Mouse (Mus musculus) gastrocnemius, adult 2 months (tissue): ENCODE data around the gene Rnf168. TPM values are rescaled to one million over a fixed set of nuclear protein-coding genes. Genes with fewer than 3 reads are reported as not detected.

Experiments
- DNase-seq: peaks from one replicate; pipeline ENCODE4 v3.0.0; 2022
- H3K27ac ChIP-seq: fragments of 200-600 bp; 2 replicates; pipeline ENCODE4 v1.8.1; 2022; ENCODE audit warnings: mild to moderate bottlenecking
- H3K4me3 ChIP-seq: fragments of 200-600 bp; 2 replicates; pipeline ENCODE4 v1.8.1; 2022; ENCODE audit warnings: mild to moderate bottlenecking, moderate library complexity
- CTCF ChIP-seq: fragments of 200-600 bp; IDR thresholded peaks from 2 replicates; pipeline ENCODE4 v1.8.1; 2022; ENCODE audit warnings: antibody characterized with exemption, mild to moderate bottlenecking, moderate library complexity
- intact Hi-C: fragments of 180-260 bp; cut with DNase I; formaldehyde crosslinking; loops from one replicate; pipeline ENCODE4 v1.15.1; 2025
- microRNA-seq: library from miRNA; unstranded; fragments of <30 nt; microRNA quantifications from one replicate; pipeline ENCODE4 v1.2.0, GENCODE M21; 2021
- total RNA-seq, 2 experiments: library from RNA; stranded (reverse); gene quantifications; 2 replicates each; pipeline ENCODE4 v1.2.3; 2021

Gene Rnf168
- total RNA-seq, 2 experiments from 2014 or later: 8.6 to 10.5 TPM

DNA sequence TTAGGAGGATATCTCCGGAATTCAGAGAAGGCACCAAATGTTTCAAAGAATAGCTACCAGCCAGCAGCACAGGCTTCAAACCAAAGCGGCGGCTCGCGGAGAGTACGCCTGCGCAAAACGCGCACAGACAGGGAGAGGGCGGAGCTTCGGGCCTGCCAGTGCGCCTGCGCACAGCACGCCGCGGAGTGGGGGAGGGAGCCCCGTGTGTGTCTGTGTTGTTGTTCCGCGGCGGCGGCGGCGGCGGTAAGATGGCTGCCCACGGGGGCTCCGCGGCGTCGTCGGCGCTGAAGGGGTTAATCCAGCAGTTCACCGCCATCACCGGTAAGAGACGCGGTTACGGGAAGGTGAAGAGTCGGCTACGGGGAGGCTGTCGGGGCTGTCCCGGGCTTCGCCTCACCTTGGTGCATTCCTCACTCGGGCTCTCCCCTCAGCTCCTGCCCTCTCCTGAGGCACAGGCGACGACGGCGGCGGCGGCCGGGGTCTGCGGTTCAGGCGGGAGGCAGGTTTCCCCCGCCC lies 54.8 kb downstream of the Rnf168 start, which contains the start of gene Ubxn7:
Gene Ubxn7, plus strand, starts transcription at position 218 of the 516 bp plus-strand sequence.
- intact Hi-C loops: loop anchor here (1.0 to 5.0 kb wide), 3 partner anchors 57 to 100 kb away; partner anchors contain the start of genes Pcyt1a and Smco1
- Histone ChIP-seq H3K27ac (peak within 1 kb of the TSS; percentile 97), H3K4me3 (peak within 1 kb of the TSS; percentile 98)
- DNase-seq: peak; percentile 98
- no peak for TF ChIP-seq CTCF

DNA sequence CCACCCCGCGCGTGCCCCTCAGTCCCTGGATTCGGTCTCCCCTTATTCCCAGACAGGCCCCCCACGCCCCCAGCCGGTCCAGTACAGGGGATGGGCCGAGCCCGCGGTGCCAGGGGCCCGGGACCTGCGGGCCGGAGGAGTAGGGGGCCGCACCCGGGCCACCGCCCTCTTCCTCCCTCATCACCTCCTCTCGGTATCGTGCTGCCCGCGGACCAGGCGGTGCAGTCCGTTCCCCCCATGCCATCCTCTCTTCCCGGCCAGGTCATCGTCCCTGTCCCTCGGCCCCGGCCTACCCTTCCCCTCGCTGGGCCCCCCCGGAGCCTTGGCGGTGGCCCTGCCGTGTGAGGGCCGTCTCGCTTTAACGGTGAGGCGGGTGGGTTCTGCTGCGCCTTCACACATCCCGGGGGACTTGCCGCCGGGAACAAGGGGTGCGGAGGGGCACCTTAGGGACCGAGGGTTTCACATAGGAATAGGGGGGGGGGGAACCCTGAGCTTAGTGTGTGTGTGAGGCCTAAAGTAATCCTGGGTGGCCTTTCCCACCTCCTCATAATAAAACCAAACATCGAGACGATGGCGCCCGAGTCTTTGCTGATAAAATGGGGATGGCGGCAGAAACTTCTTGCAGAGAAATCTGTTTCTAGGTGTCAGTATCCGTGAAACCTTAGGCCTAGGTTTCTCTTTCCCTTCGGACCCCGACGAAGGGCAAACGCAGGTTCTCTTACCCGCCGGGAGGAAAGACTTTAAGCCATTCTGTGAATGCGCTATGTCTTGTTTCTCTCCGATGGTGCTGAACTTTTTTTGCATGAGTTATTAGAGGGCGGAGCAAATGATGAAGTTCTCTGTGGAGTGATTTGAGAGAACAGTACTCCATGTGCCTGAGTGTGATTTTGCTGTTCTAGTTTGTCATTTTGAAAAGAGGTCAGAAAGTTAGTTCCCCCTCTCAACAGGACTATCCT lies 55.6 kb downstream of the Rnf168 start:
- no peak for TF ChIP-seq CTCF
- intact Hi-C loops: loop anchor here (1.0 to 5.0 kb wide), 3 partner anchors 58 to 99 kb away; partner anchors contain the start of genes Pcyt1a and Smco1
- DNase-seq: peak; percentile 62
- peak overlapping the region; percentile 97 for H3K27ac ChIP-seq
- peak overlapping the region; percentile 98 for H3K4me3 ChIP-seq

DNA sequence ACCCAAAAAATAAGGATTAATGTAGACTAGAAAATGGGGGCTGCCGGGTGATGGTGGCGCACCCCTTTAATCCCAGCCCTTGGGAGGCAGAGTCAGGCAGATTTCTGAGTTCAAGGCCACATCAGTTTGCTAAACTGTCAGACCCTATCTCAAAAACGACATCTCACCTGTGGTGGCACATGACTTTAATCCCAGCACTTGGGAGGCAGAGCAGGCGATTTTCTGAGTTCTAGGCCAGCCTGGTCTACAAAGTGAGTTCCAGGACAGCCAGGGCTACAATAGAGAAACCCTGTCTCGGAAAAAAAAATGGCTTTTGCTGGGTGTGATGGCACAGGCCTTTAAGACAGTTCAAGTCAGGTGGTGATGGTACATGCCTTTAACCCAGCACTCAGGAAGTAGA lies 57.9 kb downstream of the Rnf168 start:
- intact Hi-C loops: no loop called here
- Histone ChIP-seq H3K4me3 (no peak overlapping the region), H3K27ac (peak overlapping the region; percentile 67; the same call in 1 of the 2 replicates)
- no peak for DNase-seq
- no peak for TF ChIP-seq CTCF

DNA sequence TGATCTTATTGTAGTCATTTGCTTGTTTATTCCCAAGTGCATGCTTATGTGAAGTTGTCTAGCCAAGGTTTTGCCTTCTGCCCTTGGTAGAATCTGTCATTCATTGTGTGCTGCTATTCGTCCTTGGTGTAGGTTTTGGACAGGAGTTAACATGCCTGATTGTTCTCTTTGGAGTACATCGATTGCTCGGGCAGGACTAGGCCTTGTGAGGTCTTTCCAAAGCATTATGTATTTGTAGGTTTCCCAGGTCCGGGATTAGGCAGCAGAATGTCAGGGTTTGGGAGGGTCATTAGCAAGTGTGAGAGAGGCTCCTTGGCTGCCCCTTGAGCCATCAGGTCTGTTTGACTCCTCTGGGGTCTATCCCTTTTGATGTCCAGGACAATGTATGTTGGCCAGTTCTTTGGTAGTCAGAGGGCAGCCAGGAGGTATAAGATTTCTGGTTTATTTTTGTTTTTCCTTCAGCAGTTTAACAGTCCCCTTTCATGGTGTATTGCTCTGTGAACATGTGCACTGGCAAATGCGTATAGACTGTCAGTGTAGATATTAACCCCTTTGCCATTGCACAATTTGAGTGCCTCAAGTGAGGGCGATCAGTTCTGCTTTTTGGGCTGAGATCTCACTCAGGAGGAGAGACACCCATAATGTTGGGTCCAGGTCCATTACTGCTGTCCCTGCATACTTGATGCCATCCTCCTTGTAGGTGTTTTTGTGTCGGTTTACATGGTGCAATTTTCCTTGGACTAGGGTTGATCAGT lies 58.9 kb downstream of the Rnf168 start:
- no peak for TF ChIP-seq CTCF
- intact Hi-C loops: no loop called here
- peak overlapping the region; percentile 67 for H3K27ac ChIP-seq

DNA sequence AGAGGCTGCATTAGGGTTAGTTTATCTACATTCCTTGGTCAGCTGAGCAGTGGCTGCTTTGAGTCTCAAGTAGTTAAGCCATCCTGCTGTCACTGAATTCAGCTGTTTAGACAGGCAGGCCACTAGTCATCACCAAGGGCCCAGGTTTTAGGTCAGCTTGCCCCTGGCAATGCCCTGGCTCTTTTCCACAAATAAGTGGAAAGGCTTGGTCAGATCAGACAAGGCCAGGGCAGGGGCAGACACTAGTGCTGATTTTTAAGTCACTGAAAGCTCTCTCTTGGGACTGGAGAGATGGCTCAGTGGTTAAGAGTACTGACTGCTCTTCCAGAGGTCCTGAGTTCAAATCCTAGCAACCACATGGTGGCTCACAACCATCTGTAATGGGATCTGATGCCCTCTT lies 59.7 kb downstream of the Rnf168 start:
- H3K27ac ChIP-seq: peak overlapping the region; percentile 67
- intact Hi-C loops: no loop called here
- DNase-seq: no peak
- TF ChIP-seq CTCF: no peak
- H3K4me3 ChIP-seq: no peak overlapping the region

More for the DNA sequence above, 58.9 kb downstream of the Rnf168 start:
- H3K4me3 ChIP-seq: no peak overlapping the region
- DNase-seq: no peak

DNA sequence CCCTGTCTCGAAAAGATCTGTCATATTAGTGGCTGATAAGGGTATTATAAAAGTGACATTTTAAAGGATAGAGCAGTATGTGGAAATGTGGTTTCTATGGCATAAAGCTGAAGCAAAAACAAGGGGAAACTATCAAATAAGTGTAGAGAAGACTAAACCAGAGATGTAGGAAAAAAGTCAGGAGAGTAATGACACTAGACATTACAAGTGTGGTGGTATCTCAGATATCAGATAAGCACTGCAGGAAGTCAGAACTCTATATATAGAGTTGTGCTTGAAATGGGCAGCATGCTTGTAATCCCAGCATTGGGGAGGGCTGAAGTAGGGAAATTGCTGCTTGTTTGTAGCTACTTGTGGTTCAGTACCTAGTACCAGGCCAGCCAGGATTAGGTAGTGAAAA lies 63.2 kb downstream of the Rnf168 start:
- Histone ChIP-seq H3K27ac (peak overlapping the region; percentile 68), H3K4me3 (no peak overlapping the region)
- intact Hi-C loops: no loop called here
- no peak for TF ChIP-seq CTCF
- DNase-seq: no peak

DNA sequence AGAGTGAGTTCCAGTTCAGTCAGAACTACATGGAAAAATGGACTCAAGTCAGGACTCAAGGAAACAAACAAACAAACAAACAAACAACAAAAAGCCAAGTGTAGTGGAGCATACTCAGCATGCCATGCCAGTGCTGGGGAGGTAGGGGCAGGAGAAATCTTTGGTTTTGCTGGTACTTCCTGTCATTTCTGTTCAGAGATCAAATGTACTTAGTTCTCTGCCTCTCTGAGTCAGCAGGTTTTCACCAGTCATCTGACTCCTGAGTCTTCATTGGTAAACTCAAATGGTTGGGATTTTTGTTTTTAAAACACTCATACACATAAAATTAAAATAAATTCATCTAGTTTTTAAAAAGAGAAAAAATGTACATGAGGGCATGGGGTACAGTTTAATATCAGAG lies 68.3 kb downstream of the Rnf168 start:
- no peak overlapping the region for H3K4me3 ChIP-seq
- no peak overlapping the region for H3K27ac ChIP-seq
- TF ChIP-seq CTCF: no peak
- DNase-seq: no peak
- intact Hi-C loops: no loop called here

DNA sequence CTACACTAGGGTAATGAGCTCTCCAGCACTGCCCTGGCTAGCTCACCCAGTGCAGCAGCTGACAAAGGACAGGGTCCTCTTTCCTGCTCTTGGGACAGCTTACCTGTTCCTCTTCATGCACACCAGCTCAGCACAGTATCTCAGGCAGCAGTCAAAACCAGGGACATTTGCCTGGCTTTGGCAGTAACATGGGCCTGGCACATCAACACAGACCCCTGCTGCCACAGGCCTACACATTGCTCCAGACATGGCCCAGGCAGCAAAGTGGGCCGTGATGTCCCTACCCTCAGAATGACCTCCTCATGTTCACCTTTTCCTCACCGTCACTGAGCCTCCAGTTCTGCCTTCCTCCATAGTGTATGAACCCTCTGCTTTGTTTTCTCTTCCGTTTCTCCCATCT lies 73.5 kb downstream of the Rnf168 start:
- H3K27ac ChIP-seq: peak overlapping the region; percentile 36; the same call in 1 of the 2 replicates
- no peak for DNase-seq
- no peak for TF ChIP-seq CTCF
- H3K4me3 ChIP-seq: no peak overlapping the region
- intact Hi-C loops: no loop called here

Small RNA genes within 50 kb of the gene (microRNA-seq; reads per million reads assigned to microRNA genes)
- gene Mir1946a: not detected

Other genes starting within 250 kb of the Rnf168 start
- gene Pak2, start 198.1 kb upstream of the Rnf168 start, total RNA-seq: 10 to 100 TPM; 13.3 to 15.8 TPM
- 10 to 100 TPM; 11.3 to 12.6 TPM for gene Pigx, start 177.7 kb upstream of the Rnf168 start, total RNA-seq
- gene Cep19, start 177.7 kb upstream of the Rnf168 start, total RNA-seq: 1 to 10 TPM; 8.3 to 8.4 TPM
- 1 to 10 TPM; 1.6 TPM for gene Nrros, start 111.9 kb upstream of the Rnf168 start, total RNA-seq
- not detected for gene Bex6, start 97.6 kb upstream of the Rnf168 start, total RNA-seq
- gene Fbxo45, start 30.3 kb upstream of the Rnf168 start, total RNA-seq: 10 to 100 TPM; 15.1 to 16.6 TPM
- 1 to 10 TPM; 6.2 to 7.8 TPM for gene Wdr53, start 30.2 kb upstream of the Rnf168 start, total RNA-seq
- gene Smco1, start 6.0 kb upstream of the Rnf168 start, total RNA-seq: 10 to 100 TPM; 59.1 to 76.9 TPM
- gene Ubxn7, start 54.8 kb downstream of the Rnf168 start, total RNA-seq: 10 to 100 TPM; 14.5 to 16.1 TPM
- gene Tm4sf19, start 123.0 kb downstream of the Rnf168 start, total RNA-seq: not detected
- gene Tctex1d2, start 142.2 kb downstream of the Rnf168 start, total RNA-seq: 1 to 10 TPM; 5.3 TPM
- gene Pcyt1a, start 153.5 kb downstream of the Rnf168 start, total RNA-seq: 100 to 1,000 TPM; 108 to 123 TPM
- not detected for gene Slc51a, start 210.4 kb downstream of the Rnf168 start, total RNA-seq
- gene Zdhhc19, start 218.8 kb downstream of the Rnf168 start, total RNA-seq: not detected